Mouse (Mus musculus) liver, adult 2 months (tissue): ENCODE measurements around the gene Cldn14. TPM values are rescaled to one million over a fixed set of nuclear protein-coding genes. Genes with fewer than 3 reads are reported as not detected.

Experiments
- DNase-seq: peaks from one replicate; pipeline ENCODE4 v3.0.0-alpha.2; 2011; ENCODE audit warnings: low read depth, low spot score; ENCODE audit errors: extremely low read depth
- H3K27ac ChIP-seq: fragments of 200-500 bp; replicated peaks from 2 replicates; pipeline ENCODE4 v1.5.1; 2012; ENCODE audit warnings: low read depth, mild to moderate bottlenecking, control low read depth, inconsistent platforms, low read length; ENCODE audit not compliant: insufficient read depth
- H3K27me3 ChIP-seq: fragments of 200-500 bp; 2 replicates; pipeline ENCODE4 v1.6.1; 2012; ENCODE audit warnings: mild to moderate bottlenecking, moderate library complexity, low read length, inconsistent platforms; ENCODE audit not compliant: control insufficient read depth, insufficient read depth
- H3K36me3 ChIP-seq: fragments of 200-500 bp; 2 replicates; pipeline ENCODE4 v1.6.1; 2012; ENCODE audit warnings: low read length, inconsistent platforms; ENCODE audit not compliant: control insufficient read depth, insufficient read depth
- H3K4me1 ChIP-seq: fragments of 200-500 bp; 2 replicates; pipeline ENCODE4 v1.6.1; 2011; ENCODE audit warnings: low read length; ENCODE audit not compliant: control insufficient read depth, insufficient read depth
- H3K4me3 ChIP-seq: fragments of 200-500 bp; 2 replicates; pipeline ENCODE4 v1.5.1; 2011; ENCODE audit warnings: low read depth, mild to moderate bottlenecking, control low read depth, low read length, moderate library complexity; ENCODE audit not compliant: insufficient read depth
- H3K79me2 ChIP-seq: fragments of 200-500 bp; 2 replicates; pipeline ENCODE4 v1.6.1; 2012; ENCODE audit warnings: inconsistent platforms, mild to moderate bottlenecking, low read length, moderate library complexity; ENCODE audit not compliant: control insufficient read depth, insufficient read depth
- H3K9ac ChIP-seq: fragments of 200-500 bp; 2 replicates; pipeline ENCODE4 v1.6.1; 2012; ENCODE audit warnings: low read depth, mild to moderate bottlenecking, control low read depth, inconsistent platforms, low read length
- CTCF ChIP-seq: fragments of 200-500 bp; IDR thresholded peaks from 2 replicates; pipeline ENCODE4 v1.5.1; 2011; ENCODE audit warnings: low read depth, low read length, control low read depth
- POLR2A ChIP-seq: fragments of 200-500 bp; IDR thresholded peaks from 2 replicates; pipeline ENCODE4 v1.6.1; 2011; ENCODE audit warnings: low read length, control low read depth; ENCODE audit not compliant: insufficient read depth; ENCODE audit errors: extremely low read depth
- WGBS: fragments of 180-500 bp; shearing (Covaris S2); methylation state at CpG from one replicate; pipeline ENCODE4 v1.1.7; 2018; 5-methylcytosine and 5-hydroxymethylcytosine counted together
- polyA plus RNA-seq: library from polyadenylated mRNA; depleted of rRNA; stranded (reverse); fragments of >200 nt; gene quantifications from 2 replicates; pipeline ENCODE4 v1.2.3, GENCODE M21; 2012
- total RNA-seq: library from RNA; depleted of rRNA; stranded (reverse); fragments of >200 nt; gene quantifications from 2 replicates; pipeline ENCODE4 v1.2.3, GENCODE M21; 2014

Gene Cldn14
- total and polyA plus RNA-seq, 2 experiments: 8.4 to 37.4 TPM

DNA sequence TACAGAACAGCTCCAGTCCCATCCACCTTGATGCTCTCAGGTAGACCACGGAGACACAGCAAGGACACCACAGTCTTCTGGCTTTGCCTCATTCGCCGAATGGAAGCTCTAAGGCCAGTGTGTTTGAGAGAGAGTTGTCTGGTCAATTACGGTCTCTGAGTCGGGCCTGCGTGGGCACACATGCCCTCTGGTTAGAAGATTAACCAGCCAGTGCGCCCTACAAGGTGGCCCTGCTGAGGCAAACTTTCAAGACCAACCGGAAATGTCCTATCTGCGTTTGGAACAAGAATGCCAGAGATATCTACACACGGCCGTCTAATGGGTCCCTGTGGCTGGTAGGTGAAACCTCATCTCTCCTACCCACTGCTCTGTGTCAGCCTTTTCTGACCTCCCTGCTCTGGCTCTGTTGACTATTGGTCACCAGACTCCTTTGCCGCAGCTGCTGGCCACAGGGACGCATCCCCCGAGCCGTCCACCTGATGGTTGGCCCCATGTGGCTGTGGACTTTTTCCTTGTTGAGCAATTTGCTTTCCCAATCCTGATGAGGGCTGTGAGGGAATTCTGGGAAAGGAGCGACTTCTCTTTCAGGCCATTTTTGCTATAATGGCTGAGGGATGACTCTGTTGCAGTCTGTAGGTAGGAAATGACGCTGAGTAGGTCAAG is 79.1 kb downstream of the Cldn14 start:
- H3K36me3 ChIP-seq: no peaks in the 10 kb centered on the region
- no peaks in the 10 kb centered on the region for H3K27me3 ChIP-seq
- WGBS: 21% methylated on average over 17 of the region's 17 CpGs
- peak overlapping the region; percentile 96 for H3K27ac ChIP-seq
- H3K79me2 ChIP-seq: no peaks in the 10 kb centered on the region; the same call in 1 of the 2 replicates
- H3K4me1 ChIP-seq: peaks cover 16% of the 10 kb centered on the region
- no peak for TF ChIP-seq CTCF
- TF ChIP-seq POLR2A: peak; percentile 39; the same call in 1 of the 2 replicates
- H3K4me3 ChIP-seq: peak overlapping the region; percentile 67
- DNase-seq: peak; percentile 95
- peak overlapping the region; percentile 85 for H3K9ac ChIP-seq

DNA sequence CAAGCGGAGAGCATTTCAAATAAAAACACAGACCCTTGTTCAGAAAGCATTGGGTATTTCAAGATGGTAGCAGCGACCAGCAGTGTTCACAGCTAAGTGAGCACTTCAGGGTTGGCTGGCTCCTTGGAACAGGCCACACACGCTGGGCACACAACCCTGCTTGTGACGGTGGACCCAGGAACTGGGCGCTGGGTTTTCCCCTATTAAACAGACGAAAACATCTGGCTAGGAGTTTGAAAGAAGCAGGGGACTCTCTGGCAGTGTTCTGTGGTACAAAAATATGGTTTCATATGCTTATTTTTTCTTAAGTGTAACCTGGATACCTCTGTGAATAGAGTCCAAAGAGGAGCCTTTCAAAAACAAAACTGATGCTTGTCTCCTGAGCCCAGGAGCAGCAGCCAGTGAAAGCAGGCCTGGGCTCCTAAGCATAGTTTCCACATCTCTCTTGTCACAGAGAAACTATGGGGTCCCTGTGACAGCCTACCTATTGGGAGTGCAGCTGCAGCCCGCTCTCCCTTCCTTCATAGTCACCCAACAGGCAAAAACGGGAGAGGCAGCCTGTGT is 82.9 kb downstream of the Cldn14 start:
- DNase-seq: no peak
- H3K4me3 ChIP-seq: no peak overlapping the region
- TF ChIP-seq CTCF: no peak
- TF ChIP-seq POLR2A: no peak

GRCm38 (mm10) chr16:93923788-93924187 is 84.8 kb downstream of the Cldn14 start:
- H3K4me1 ChIP-seq: peaks cover 13% of the 10 kb centered on the region
- no peaks in the 10 kb centered on the region for H3K27me3 ChIP-seq
- no peak overlapping the region for H3K27ac ChIP-seq
- H3K9ac ChIP-seq: no peak overlapping the region
- no peaks in the 10 kb centered on the region for H3K36me3 ChIP-seq
- no peak for DNase-seq
- WGBS: 71% methylated on average over 7 of the region's 7 CpGs
- no peak overlapping the region for H3K4me3 ChIP-seq
- H3K79me2 ChIP-seq: peaks cover 3% of the 10 kb centered on the region; the same call in 1 of the 2 replicates
- no peak for TF ChIP-seq CTCF
- no peak for TF ChIP-seq POLR2A

More for the DNA sequence above, 82.9 kb downstream of the Cldn14 start:
- Histone ChIP-seq H3K27me3 (no peaks in the 10 kb centered on the region), H3K79me2 (peaks cover 3% of the 10 kb centered on the region; the same call in 1 of the 2 replicates), H3K4me1 (peaks cover 21% of the 10 kb centered on the region), H3K36me3 (no peaks in the 10 kb centered on the region), H3K9ac (no peak overlapping the region), H3K27ac (no peak overlapping the region)
- 83% methylated on average over 8 of the region's 8 CpGs for WGBS

GRCm38 (mm10) chr16:93922835-93923389 is 85.7 kb downstream of the Cldn14 start:
- H3K36me3 ChIP-seq: no peaks in the 10 kb centered on the region
- no peak overlapping the region for H3K4me3 ChIP-seq
- peaks cover 13% of the 10 kb centered on the region for H3K4me1 ChIP-seq
- H3K27ac ChIP-seq: no peak overlapping the region
- H3K9ac ChIP-seq: no peak overlapping the region
- no peak for DNase-seq
- H3K79me2 ChIP-seq: peaks cover 3% of the 10 kb centered on the region; the same call in 1 of the 2 replicates
- 85% methylated on average over 5 of the region's 5 CpGs for WGBS
- no peak for TF ChIP-seq CTCF
- TF ChIP-seq POLR2A: no peak
- no peaks in the 10 kb centered on the region for H3K27me3 ChIP-seq

DNA sequence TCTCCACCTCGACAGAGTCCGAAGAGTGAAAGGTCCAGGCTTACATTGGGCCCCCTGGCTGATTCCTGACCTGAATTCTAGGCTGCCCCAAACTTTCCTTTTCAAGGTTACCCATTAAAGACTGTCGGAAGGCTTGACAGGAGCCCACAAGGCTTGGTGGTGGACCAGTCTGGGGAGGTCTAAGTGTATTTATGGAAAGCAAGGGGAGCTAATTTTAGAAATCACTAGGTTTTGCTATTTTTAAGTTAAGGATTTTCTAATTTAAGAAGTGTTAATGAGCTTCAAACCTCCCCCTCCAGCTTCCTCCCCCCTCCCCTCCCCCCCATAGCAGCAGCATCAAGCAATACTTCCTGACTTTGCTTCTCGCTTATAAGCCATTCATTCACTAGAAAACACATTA is 88.0 kb downstream of the Cldn14 start:
- no peak for TF ChIP-seq CTCF
- no peak for TF ChIP-seq POLR2A
- no peak overlapping the region for H3K4me3 ChIP-seq
- H3K9ac ChIP-seq: no peak overlapping the region
- no peaks in the 10 kb centered on the region for H3K36me3 ChIP-seq
- no peaks in the 10 kb centered on the region for H3K27me3 ChIP-seq
- DNase-seq: no peak
- 70% methylated on average over 4 of the region's 4 CpGs for WGBS
- no peak overlapping the region for H3K27ac ChIP-seq
- peaks cover 11% of the 10 kb centered on the region for H3K4me1 ChIP-seq
- H3K79me2 ChIP-seq: peaks cover 3% of the 10 kb centered on the region; the same call in 1 of the 2 replicates
